Mouse (Mus musculus): ENCODE measurements around the gene Golph3l. TPM values are rescaled to one million over a fixed set of nuclear protein-coding genes. Genes with fewer than 3 reads are reported as not detected.
"Not testable (repeated sequence)": the region's sequence is repeated elsewhere in the genome, so short reads cannot be mapped to it uniquely, and the experiment has no call there.

The Golph3l gene
- polyA plus RNA-seq, 1 experiment from 2014 or later, result 25.4 TPM

GRCm38 (mm10) chr3:95651391-95652203 lies 62.9 kb downstream of the Golph3l start:
- no peak for DNase-seq (ENCODE audit: low spot score)
- Histone ChIP-seq H3K27me3 (ENCODE audit: insufficient read depth, poor library complexity, severe bottlenecking) (no peaks in the 10 kb centered on the region), H3K36me3 (no peaks in the 10 kb centered on the region), H3K27ac (peak overlapping the region; percentile 78), H3K4me3 (no peak overlapping the region), H3K4me1 (peaks cover 29% of the 10 kb centered on the region), H3K9me3 (no peaks in the 10 kb centered on the region)
- WGBS, result 83% methylated on average over 16 of the region's 16 CpGs

- Histone ChIP-seq H3K36me3 (no peaks in the 10 kb centered on the region), H3K9me3 (no peaks in the 10 kb centered on the region), H3K4me3 (no peak overlapping the region), H3K4me1 (peaks cover 29% of the 10 kb centered on the region), H3K27ac (0 out of 2 replicates have a peak overlapping the region, but pooled peaks have one; percentile 13), H3K27me3 (ENCODE audit: insufficient read depth, poor library complexity, severe bottlenecking) (no peaks in the 10 kb centered on the region)
- DNase-seq (ENCODE audit: low spot score), result no peak
- 63% methylated on average over 7 of the region's 7 CpGs for WGBS
These were observed 63.6 kb downstream of the Golph3l start for GRCm38 (mm10) chr3:95652204-95652811.

GRCm38 (mm10) chr3:95652871-95653270 lies 64.1 kb downstream of the Golph3l start:
- Histone ChIP-seq H3K27me3 (ENCODE audit: insufficient read depth, poor library complexity, severe bottlenecking) (no peaks in the 10 kb centered on the region), H3K4me3 (no peak overlapping the region), H3K27ac (0 out of 2 replicates have a peak overlapping the region, but pooled peaks have one; percentile 76), H3K36me3 (no peaks in the 10 kb centered on the region), H3K4me1 (peaks cover 29% of the 10 kb centered on the region), H3K9me3 (no peaks in the 10 kb centered on the region)
- no peak for DNase-seq (ENCODE audit: low spot score)
- 30% methylated on average over 6 of the region's 6 CpGs for WGBS

- peaks cover 29% of the 10 kb centered on the region for H3K4me1 ChIP-seq
- H3K4me3 ChIP-seq, result peak overlapping the region; percentile 19; the same call in 1 of the 2 replicates
- no peaks in the 10 kb centered on the region for H3K36me3 ChIP-seq
- peak overlapping the region; percentile 76 for H3K27ac ChIP-seq
- no peaks in the 10 kb centered on the region for H3K27me3 ChIP-seq (ENCODE audit: insufficient read depth, poor library complexity, severe bottlenecking)
- DNase-seq (ENCODE audit: low spot score), result no peak
- WGBS, result 20% methylated on average over 11 of the region's 11 CpGs
- H3K9me3 ChIP-seq, result no peaks in the 10 kb centered on the region
These were observed 64.8 kb downstream of the Golph3l start for GRCm38 (mm10) chr3:95653473-95654034.

GRCm38 (mm10) chr3:95654371-95654770 lies 65.6 kb downstream of the Golph3l start:
- not testable (repeated sequence) for H3K9me3 ChIP-seq; H3K27ac ChIP-seq; DNase-seq (ENCODE audit: low spot score); H3K36me3 ChIP-seq; H3K4me3 ChIP-seq; H3K27me3 ChIP-seq (ENCODE audit: insufficient read depth, poor library complexity, severe bottlenecking)
- 86% methylated on average over 3 of the region's 3 CpGs for WGBS
- H3K4me1 ChIP-seq, result peaks cover 29% of the 10 kb centered on the region

GRCm38 (mm10) chr3:95655437-95655836 lies 66.7 kb downstream of the Golph3l start:
- Histone ChIP-seq H3K9me3 (no peaks in the 10 kb centered on the region), H3K4me3 (no peak overlapping the region), H3K27ac (no peak overlapping the region), H3K27me3 (ENCODE audit: insufficient read depth, poor library complexity, severe bottlenecking) (no peaks in the 10 kb centered on the region), H3K36me3 (peaks cover 7% of the 10 kb centered on the region), H3K4me1 (peaks cover 28% of the 10 kb centered on the region)
- WGBS, result 83% methylated on average over 5 of the region's 5 CpGs
- DNase-seq (ENCODE audit: low spot score), result no peak

- Histone ChIP-seq H3K27ac (no peak overlapping the region), H3K36me3 (peaks cover 20% of the 10 kb centered on the region), H3K27me3 (ENCODE audit: insufficient read depth, poor library complexity, severe bottlenecking) (no peaks in the 10 kb centered on the region), H3K4me3 (no peak overlapping the region), H3K4me1 (peaks cover 33% of the 10 kb centered on the region), H3K9me3 (no peaks in the 10 kb centered on the region)
- no peak for DNase-seq (ENCODE audit: low spot score)
- WGBS, result 84% methylated on average over 3 of the region's 3 CpGs
These were observed 68.4 kb downstream of the Golph3l start for GRCm38 (mm10) chr3:95657108-95657507.

GRCm38 (mm10) chr3:95657711-95658110 lies 69.0 kb downstream of the Golph3l start:
- H3K9me3 ChIP-seq, result no peaks in the 10 kb centered on the region
- H3K27me3 ChIP-seq (ENCODE audit: insufficient read depth, poor library complexity, severe bottlenecking), result no peaks in the 10 kb centered on the region
- WGBS, result 90% methylated on average over 3 of the region's 3 CpGs
- peak overlapping the region; percentile 98 for H3K27ac ChIP-seq
- DNase-seq (ENCODE audit: low spot score), result no peak
- H3K4me3 ChIP-seq, result peak overlapping the region; percentile 97
- peaks cover 26% of the 10 kb centered on the region for H3K36me3 ChIP-seq
- H3K4me1 ChIP-seq, result peaks cover 33% of the 10 kb centered on the region

- WGBS, result under 1% methylated on average over 43 of the region's 43 CpGs
- H3K4me3 ChIP-seq, result peak within 1 kb of the TSS; percentile 97
- H3K27me3 ChIP-seq (ENCODE audit: insufficient read depth, poor library complexity, severe bottlenecking), result no peaks in the 10 kb centered on the region
- peak; percentile 97 for DNase-seq (ENCODE audit: low spot score)
- H3K4me1 ChIP-seq, result peaks cover 32% of the 10 kb centered on the region
- H3K36me3 ChIP-seq, result peaks cover 32% of the 10 kb centered on the region
- H3K9me3 ChIP-seq, result no peaks in the 10 kb centered on the region
- peak within 1 kb of the TSS; percentile 98 for H3K27ac ChIP-seq
These were observed 69.6 kb downstream of the Golph3l start, which contains the start of gene Mcl1 for GRCm38 (mm10) chr3:95658236-95658867. Mcl1 (plus strand) TSS chr3:95658788.

- H3K27me3 ChIP-seq (ENCODE audit: insufficient read depth, poor library complexity, severe bottlenecking), result no peaks in the 10 kb centered on the region
- DNase-seq (ENCODE audit: low spot score), result peak; percentile 89
- H3K27ac ChIP-seq, result peak overlapping the region; percentile 98
- peaks cover 33% of the 10 kb centered on the region for H3K4me1 ChIP-seq
- H3K9me3 ChIP-seq, result no peaks in the 10 kb centered on the region
- H3K4me3 ChIP-seq, result peak overlapping the region; percentile 97
- H3K36me3 ChIP-seq, result peaks cover 39% of the 10 kb centered on the region
- WGBS, result under 1% methylated on average over 112 of the region's 113 CpGs
These were observed 70.4 kb downstream of the Golph3l start for GRCm38 (mm10) chr3:95658868-95659712.

- H3K9me3 ChIP-seq, result no peaks in the 10 kb centered on the region
- peaks cover 42% of the 10 kb centered on the region for H3K4me1 ChIP-seq
- WGBS, result 2% methylated on average over 8 of the region's 8 CpGs
- no peaks in the 10 kb centered on the region for H3K27me3 ChIP-seq (ENCODE audit: insufficient read depth, poor library complexity, severe bottlenecking)
- peaks cover 48% of the 10 kb centered on the region for H3K36me3 ChIP-seq
- peak overlapping the region; percentile 97 for H3K4me3 ChIP-seq
- DNase-seq (ENCODE audit: low spot score), result no peak
- H3K27ac ChIP-seq, result peak overlapping the region; percentile 98
These were observed 71.2 kb downstream of the Golph3l start for GRCm38 (mm10) chr3:95659948-95660347.
